Mouse (Mus musculus) cortical plate, adult 2 months (tissue): ENCODE results near the gene Aar2.

ENCODE experiments used
- CTCF ChIP-seq: fragments of 200-500 bp; IDR thresholded peaks from 2 replicates; pipeline ENCODE4 v1.5.1; 2011; ENCODE audit warnings: mild to moderate bottlenecking, control low read depth, low read length; ENCODE audit not compliant: insufficient read depth; ENCODE audit errors: extremely low read depth
- POLR2A ChIP-seq: fragments of 200-500 bp; IDR thresholded peaks from 2 replicates; pipeline ENCODE4 v1.6.1; 2011; ENCODE audit warnings: mild to moderate bottlenecking, low read length, control low read depth; ENCODE audit not compliant: insufficient read depth; ENCODE audit errors: extremely low read depth

DNA sequence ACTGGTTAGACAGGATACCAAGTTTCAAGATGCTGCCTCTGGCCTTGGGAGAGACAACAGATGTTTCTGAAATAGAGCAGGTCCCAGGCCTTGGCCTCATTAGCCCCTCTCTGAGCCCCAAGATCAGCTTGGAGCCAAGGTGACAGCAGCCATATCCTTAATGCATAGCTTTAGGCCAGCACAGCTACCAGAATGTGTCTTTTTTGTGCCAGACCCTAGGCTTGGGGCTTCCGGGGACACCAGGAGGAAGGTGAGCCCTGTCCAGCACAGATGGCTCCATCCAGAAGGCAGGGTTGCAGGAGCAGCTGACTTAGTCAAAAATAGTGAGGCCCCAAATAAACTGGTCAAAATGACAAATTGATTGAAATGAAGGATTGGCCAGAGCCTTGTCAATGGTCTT, 46.4 kb upstream of the Aar2 start:
- TF ChIP-seq CTCF (no peak), POLR2A (no peak)
